Mouse (Mus musculus): ENCODE measurements around the gene Copz2.

DNA sequence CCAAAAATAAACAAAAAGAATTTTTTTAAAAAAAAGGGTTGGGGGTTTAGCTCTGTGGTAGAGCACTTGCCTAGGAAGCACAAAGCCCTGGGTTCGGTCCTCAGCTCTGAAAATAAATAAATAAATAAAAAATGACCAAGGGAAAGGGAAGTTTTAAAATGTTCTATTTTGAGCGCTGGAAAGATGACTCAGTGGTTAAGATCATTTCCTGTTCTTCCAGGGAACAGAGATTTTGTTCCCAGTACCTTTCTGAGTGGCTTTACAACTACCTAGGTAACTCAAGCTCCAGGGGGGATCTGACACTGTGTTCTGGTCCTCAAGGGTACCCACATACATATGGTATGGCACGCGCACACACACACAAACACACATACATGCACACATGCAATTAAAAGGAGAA, 46.2 kb downstream of the Copz2 start:
- TF ChIP-seq HCFC1 (IDR thresholded peaks at IDR 0.05; ENCODE audit: borderline replicate concordance, insufficient read depth, low read length) (no peak), MAFK (IDR thresholded peaks at IDR 0.05; ENCODE audit: insufficient read depth, low read depth, low read length) (no peak)

All from ES-E14 (cell line).